Mouse (Mus musculus): ENCODE measurements at regions not wholly inside any gene's neighbourhood (a gene's known extent, or its start where the extent isn't known, plus 50 kb on each side); places are given as distances from the start of the nearest gene placed in this dataset.

- TF ChIP-seq CTCF (IDR thresholded peaks at IDR 0.05; ENCODE audit: control insufficient read depth, insufficient read depth, insufficient read length) (no peak), MAX (IDR thresholded peaks at IDR 0.05) (no peak), USF1 (IDR thresholded peaks at IDR 0.05; ENCODE audit: low read depth) (no peak), MYOD1 (IDR thresholded peaks at IDR 0.05; ENCODE audit: control insufficient read depth, insufficient read length, low read depth) (no peak), FOSL1 (IDR thresholded peaks at IDR 0.05; ENCODE audit: insufficient read depth, low read length, poor library complexity, severe bottlenecking) (no peak), CEBPB (IDR thresholded peaks at IDR 0.05; ENCODE audit: low read depth) (no peak), MYOG (IDR thresholded peaks at IDR 0.05; ENCODE audit: control insufficient read depth, extremely low read depth, insufficient read length) (no peak)
Measured at GRCm38 (mm10) chr8:103288561-103288974, 503.1 kb upstream of the Cdh11 start.

Data from C2C12 (cell line).